17 mouse cellular contexts compared by ENCODE assay signal in the genomic region with DNA sequence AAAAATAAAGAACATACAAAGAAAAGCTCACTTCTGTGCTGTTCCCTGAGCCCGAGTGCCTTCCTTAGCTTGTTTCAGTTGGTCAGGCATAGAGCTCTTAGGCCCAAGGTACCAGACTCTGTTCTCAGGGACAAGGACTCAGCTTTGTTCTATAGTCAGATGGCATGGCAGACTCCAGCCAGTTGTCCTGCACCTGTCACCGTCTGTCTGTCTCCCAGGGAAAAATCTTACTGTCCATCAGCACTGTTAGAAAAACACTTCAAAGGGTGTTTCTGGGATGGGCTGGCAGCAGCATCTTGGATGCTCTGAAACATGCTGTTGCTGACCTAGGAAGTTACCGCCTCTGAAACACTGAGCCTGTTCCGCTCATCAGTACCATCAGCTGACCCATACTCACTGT.
"Had no signal": no experiment of that assay in that cellular context is flagged by ENCODE, and none has a peak within 500 bp of the region (broad histone marks: within the 10 kb centered on the region; RNA-seq: fewer than 3 reads in every experiment).

No protein-coding gene starts in this region.

- H3K4me3 ChIP-seq: midbrain, embryonic 13.5 days; midbrain, embryonic 15.5 days; neural tube, embryonic 13.5 days; neural tube, embryonic 15.5 days had no signal

- DNase-seq: lung, adult 18-20 months; lung, embryonic 14.5 days; lung, postnatal 10 days; lung, postnatal 4 days; retina, postnatal 1 day; right cerebral cortex, adult 18-20 months; right cerebral cortex, postnatal 25 days; right cerebral cortex, postnatal 4 days; spleen, adult 18-20 months; thymus, adult 18-20 months; thymus, postnatal 25 days; thymus, postnatal 4 days had no signal

- H3K4me1 ChIP-seq: midbrain, embryonic 13.5 days; midbrain, embryonic 15.5 days had no signal

- H3K4me2 ChIP-seq: lung, embryonic 14.5 days; midbrain, embryonic 11.5 days; midbrain, embryonic 13.5 days; midbrain, embryonic 15.5 days; neural tube, embryonic 13.5 days; neural tube, embryonic 15.5 days had no signal

- H3K27me3 ChIP-seq: midbrain, embryonic 13.5 days; midbrain, embryonic 15.5 days; neural tube, embryonic 13.5 days; neural tube, embryonic 15.5 days had no signal

- H3K27ac ChIP-seq: midbrain, embryonic 13.5 days; midbrain, embryonic 15.5 days; neural tube, embryonic 13.5 days; neural tube, embryonic 15.5 days had no signal

- H3K9ac ChIP-seq: lung, embryonic 14.5 days; midbrain, embryonic 13.5 days; midbrain, embryonic 15.5 days; neural tube, embryonic 13.5 days; neural tube, embryonic 15.5 days had no signal

- ATAC-seq: midbrain, embryonic 13.5 days; midbrain, embryonic 15.5 days had no signal

- H3K36me3 ChIP-seq: midbrain, embryonic 13.5 days; midbrain, embryonic 15.5 days; neural tube, embryonic 13.5 days; neural tube, embryonic 15.5 days had no signal

- H3K9me3 ChIP-seq: midbrain, embryonic 13.5 days; midbrain, embryonic 15.5 days had no signal
